Mouse (Mus musculus) urinary bladder, postnatal 25 days (tissue): ENCODE data around the gene Grik3.

Experiments used
- DNase-seq: peaks from one replicate; pipeline ENCODE4 v3.0.0; 2022; ENCODE audit warnings: low spot score

The Grik3 gene

GRCm38 (mm10) chr4:125727626-125728025 lies 237.1 kb downstream of the Grik3 start:
- DNase-seq = no peak

DNA sequence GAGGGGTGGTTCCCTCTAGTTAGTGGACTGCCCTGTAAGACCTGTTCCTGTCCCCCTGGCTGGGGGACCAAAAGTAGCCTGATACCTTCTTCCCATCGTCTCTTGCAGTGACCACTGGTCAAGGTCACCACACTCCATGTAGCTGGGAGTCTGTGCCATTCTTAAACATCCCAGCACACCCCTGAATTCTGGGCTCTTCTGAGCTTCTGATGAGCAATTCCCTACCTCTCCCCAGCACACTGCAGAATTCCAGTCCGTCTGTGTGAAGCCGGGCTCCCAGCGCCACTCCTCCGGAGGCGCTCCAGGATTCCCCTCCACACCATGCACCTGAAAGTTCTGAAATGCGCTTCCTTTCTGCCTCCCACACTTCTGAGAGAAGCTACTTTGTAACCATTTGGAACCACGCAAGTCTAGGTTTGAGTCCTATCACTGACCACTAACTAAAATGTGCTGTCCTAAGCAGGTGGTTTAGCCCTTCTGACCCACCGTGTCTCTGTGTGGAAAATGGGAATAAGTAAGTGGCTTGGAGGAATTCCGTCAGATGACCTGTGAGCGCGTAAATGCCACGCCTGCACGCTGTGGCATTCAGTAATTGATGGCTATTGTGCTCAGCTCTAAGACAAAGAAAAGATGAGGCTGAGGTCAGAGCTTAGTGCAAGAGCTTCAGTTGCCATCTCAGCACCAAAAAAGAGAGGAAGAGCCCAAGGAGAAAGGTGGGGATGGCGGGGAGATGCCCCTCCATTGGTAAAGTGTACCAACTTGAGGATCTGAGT lies 237.8 kb downstream of the Grik3 start:
- DNase-seq = no peak

DNA sequence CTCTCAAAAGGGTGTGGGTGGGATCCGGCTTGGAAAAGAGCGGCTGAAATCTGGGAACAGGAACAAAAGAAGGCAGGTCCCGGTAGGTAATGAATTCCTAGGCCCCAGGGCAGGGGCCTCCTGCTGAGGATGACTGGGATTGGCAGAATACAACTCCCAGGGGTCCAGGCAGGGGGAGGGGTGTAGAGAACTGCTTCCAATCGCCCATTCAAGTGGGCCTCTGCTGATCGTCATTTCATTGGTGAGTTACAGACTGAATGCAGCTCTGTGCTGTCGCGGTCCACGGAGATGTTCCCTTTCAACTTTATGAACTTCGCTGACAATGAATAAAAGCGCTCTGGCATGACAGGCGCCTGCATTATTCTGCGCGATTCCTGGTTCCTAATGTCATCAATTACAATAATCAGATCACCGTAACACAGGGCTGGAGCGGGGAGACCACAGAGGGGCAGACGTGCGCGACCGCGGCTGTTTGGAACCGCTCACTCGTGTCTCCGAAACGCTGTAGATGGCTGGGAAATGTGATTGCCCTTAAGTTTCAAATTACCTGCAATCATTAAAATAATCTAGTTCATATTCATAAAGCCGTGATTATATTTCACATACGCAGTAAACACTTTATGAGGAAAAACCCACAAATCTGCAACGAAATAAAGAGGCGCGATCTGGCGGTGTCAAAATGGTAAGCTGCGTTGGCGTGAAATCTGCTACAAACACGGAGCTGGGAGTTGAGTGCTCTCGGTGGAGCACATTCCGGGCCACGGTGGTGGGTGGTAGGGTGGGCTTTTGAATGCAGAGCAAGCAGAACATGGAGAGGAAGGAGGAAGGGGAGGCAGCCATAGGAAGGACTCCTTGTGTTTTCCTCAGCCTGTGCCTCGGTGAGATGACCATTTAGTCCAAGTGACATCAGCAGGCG lies 239.1 kb downstream of the Grik3 start:
- DNase-seq = no peak

DNA sequence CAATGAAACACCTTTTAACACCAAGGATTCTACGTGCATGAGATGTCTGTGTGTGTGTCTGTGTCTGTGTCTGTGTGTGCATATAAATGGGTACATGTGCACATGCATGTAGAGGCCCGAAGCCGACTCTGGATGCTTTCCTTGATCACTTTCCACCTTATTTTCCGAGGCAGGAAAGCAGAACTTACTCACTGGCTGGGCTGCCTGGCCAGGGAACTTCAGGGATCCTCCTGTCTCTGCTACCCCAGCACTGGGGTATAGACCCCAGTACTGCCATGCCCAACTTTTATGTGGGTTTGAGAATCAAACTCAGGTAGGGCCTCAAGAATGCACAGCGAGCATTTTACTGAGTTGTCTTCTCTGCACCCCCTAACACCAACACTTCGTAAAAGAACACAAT lies 240.3 kb downstream of the Grik3 start:
- DNase-seq = no peak

GRCm38 (mm10) chr4:125736783-125737182 lies 246.3 kb downstream of the Grik3 start:
- DNase-seq = no peak

- DNase-seq = no peak
Measured at GRCm38 (mm10) chr4:125738825-125739224, 248.3 kb downstream of the Grik3 start.

GRCm38 (mm10) chr4:125742162-125742571 lies 251.7 kb downstream of the Grik3 start:
- DNase-seq = no peak

DNA sequence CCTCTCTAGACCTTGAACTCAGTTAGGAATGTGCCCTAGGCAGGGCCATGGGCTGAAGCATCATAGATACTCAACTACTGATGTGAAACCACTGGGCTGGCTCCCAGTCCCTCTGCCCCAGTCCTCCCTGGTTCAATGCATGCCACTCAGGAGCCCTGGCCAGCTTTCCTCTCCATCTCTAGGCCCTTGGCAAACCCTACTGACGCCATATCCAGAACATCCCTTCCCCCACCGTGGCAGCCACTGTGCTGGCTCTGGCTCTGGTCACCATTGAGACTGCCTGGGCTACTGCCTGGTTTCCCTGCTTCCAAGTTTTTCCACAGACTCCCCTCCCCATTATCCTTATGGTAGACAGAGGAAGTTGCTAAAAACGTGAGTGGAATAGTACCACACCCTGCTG lies 255.4 kb downstream of the Grik3 start:
- DNase-seq = no peak

- no peak for DNase-seq
Measured at GRCm38 (mm10) chr4:125756393-125756792, 265.9 kb downstream of the Grik3 start.

DNA sequence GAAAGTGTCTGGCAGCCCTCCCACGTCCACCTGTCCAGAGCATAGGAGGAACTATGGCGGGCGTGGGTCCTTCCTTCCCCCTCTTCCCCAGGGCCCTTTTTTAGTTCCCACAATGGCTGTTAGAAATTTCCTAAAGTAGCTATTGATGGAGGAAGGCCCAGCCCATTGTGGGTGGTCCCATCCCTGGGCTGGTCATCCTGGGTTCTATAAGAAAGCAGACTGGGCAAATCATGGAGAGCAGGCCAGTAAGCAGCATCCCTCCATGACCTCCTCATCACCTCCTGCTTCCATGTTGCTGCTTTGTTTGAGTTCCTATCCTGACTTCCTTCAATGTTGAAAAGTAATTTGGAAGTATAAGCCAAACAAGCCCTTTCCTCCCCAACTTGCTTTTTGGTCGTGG lies 269.8 kb downstream of the Grik3 start:
- DNase-seq = no peak

DNA sequence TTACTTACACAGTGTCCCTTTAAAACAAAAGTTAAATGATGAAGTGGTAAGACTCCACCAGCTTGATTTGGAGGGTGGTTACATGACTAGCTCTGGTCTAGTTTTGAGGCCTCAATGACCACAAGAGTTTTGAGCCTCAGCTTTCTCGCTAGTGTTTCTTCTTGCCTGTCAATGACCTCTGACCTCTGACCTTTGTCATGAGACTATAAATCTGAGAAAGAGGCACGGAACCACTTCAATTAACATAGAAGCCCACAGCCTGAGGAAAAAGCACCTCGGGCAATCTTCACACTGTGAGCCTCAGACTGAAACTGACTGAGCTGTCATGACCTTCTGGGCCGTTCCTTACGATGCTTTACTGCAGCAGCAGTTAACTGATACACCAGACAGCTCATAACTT lies 272.6 kb downstream of the Grik3 start:
- no peak for DNase-seq
